Mouse (Mus musculus): ENCODE measurements around the gene Spata20. TPM values are rescaled to one million over a fixed set of nuclear protein-coding genes. Genes with fewer than 3 reads are reported as not detected.
A peak's percentile ranks its signal among the peaks of the same experiment; 100 is the strongest.

Gene Spata20
- polyA plus RNA-seq (2014; fragmentation: Nextera tagmentation; extraction: Ambion mirVana): 0.43 and 0.67 TPM in 2 replicates

GRCm38 (mm10) chr11:94486001-94486400 is at the start of gene Spata20:
Spata20 (minus strand) TSS chr11:94486179.
- Histone ChIP-seq H3K4me2 (ENCODE audit: low read length) (peak within 1 kb of the TSS; percentile 33; the same call in 1 of the 2 replicates), H3K4me3 (ENCODE audit: low read depth, low read length) (no peak within 1 kb of the TSS), H3K9me3 (replicated peaks; ENCODE audit: control insufficient read depth, low read length) (no peaks in the 10 kb centered on the region), H3K36me3 (ENCODE audit: control insufficient read depth, insufficient read depth, low read length) (no peaks in the 10 kb centered on the region), H3K27me3 (replicated peaks; ENCODE audit: control insufficient read depth, insufficient read depth, low read length) (no peaks in the 10 kb centered on the region), H3K9ac (ENCODE audit: low read length) (no peak within 1 kb of the TSS), H3K4me1 (ENCODE audit: control insufficient read depth, insufficient read depth, low read length) (peaks cover 2% of the 10 kb centered on the region; the same call in 1 of the 2 replicates), H3K27ac (ENCODE audit: low read depth, low read length) (no peak within 1 kb of the TSS)
- DNase-seq (ENCODE audit: low spot score) (peak; percentile 83), ATAC-seq (peak; percentile 75)
- 1% methylated on average over 24 of the region's 24 CpGs for WGBS

DNA sequence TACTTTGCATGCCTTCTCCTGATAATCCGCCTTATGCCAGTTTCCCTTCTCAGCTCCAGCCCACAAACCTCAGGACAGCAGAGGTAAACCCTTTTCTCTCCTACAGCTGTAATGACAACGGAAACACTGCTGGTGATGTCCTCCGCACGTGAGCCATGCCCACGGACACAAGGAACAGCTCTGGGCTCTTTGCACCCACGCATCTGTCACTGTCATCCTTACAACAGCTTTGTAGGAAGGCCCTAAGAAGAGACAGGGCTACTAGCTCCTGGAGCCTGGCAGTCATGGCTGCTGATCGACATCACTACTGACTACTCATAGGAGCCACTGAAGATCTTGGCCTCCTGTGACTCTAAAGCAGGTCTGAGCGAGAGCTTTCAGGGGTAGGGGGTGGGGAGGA is 47.2 kb upstream of the Spata20 start:
- WGBS: 86% methylated on average over 8 of the region's 8 CpGs
- Histone ChIP-seq H3K4me1 (ENCODE audit: control insufficient read depth, insufficient read depth, low read length) (no peaks in the 10 kb centered on the region), H3K4me2 (ENCODE audit: low read length) (no peak overlapping the region), H3K36me3 (ENCODE audit: control insufficient read depth, insufficient read depth, low read length) (no peaks in the 10 kb centered on the region), H3K9ac (ENCODE audit: low read length) (no peak overlapping the region), H3K9me3 (replicated peaks; ENCODE audit: control insufficient read depth, low read length) (no peaks in the 10 kb centered on the region), H3K27me3 (replicated peaks; ENCODE audit: control insufficient read depth, insufficient read depth, low read length) (no peaks in the 10 kb centered on the region), H3K4me3 (ENCODE audit: low read depth, low read length) (no peak overlapping the region), H3K27ac (ENCODE audit: low read depth, low read length) (no peak overlapping the region)
- ATAC-seq: no peak
- no peak for DNase-seq (ENCODE audit: low spot score)

DNA sequence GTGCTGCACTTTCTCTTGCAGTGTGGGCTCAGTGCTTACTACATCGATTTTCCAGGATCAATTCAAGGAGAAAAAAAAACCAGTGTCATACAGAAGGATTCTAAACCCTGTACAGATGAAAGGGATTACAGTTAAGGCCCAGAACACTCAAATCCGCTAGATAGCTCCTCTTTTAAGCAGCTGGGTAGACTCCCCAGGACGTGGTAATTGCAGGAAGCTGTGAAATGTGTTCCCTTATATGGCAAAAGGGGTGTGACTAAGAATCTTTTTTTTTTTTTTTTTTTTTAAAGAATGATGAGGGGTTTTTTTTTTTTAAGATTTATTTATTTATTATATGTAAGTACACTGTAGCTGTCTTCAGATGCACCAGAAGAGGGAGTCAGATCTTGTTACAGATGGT is 42.9 kb upstream of the Spata20 start:
- Histone ChIP-seq H3K36me3 (ENCODE audit: control insufficient read depth, insufficient read depth, low read length) (no peaks in the 10 kb centered on the region), H3K27ac (ENCODE audit: low read depth, low read length) (no peak overlapping the region), H3K4me2 (ENCODE audit: low read length) (no peak overlapping the region), H3K4me3 (ENCODE audit: low read depth, low read length) (no peak overlapping the region), H3K4me1 (ENCODE audit: control insufficient read depth, insufficient read depth, low read length) (no peaks in the 10 kb centered on the region), H3K9me3 (replicated peaks; ENCODE audit: control insufficient read depth, low read length) (no peaks in the 10 kb centered on the region), H3K9ac (ENCODE audit: low read length) (no peak overlapping the region), H3K27me3 (replicated peaks; ENCODE audit: control insufficient read depth, insufficient read depth, low read length) (no peaks in the 10 kb centered on the region)
- ATAC-seq (no peak), DNase-seq (ENCODE audit: low spot score) (peak; percentile 26)
- WGBS: 38% methylated on average over 3 of the region's 3 CpGs

DNA sequence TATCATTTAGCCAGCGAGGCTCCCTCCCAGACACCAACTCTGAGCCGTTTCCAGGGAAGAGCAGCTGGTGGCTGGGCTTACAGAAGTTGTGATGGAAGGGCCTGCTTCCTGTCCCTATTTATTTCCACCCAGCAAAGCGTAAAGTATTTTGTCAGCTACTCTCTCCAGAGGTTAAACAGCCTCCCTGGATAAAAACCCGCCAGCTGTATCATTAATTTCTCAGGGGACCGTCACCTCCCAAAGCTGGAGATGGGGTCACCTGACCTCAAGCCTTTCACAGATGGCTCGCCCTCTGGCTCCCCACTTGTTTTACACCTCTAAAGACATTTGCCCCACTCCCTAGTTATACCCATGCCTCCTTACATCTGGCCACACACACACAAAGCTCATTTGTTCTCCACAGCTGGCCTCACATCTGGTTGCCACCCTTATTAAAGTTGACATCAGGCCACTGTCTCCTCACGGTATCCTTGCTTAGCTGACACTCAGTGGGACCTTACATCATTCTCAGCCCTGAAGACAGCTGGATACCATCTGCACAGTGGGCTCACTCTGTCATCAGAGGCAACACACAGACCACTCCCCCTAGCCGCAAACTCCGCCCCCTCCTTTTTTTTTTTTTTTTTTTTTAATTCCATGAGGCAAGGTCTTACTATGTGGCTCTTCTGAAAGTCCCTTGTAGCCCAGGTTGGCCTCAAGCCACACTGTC is 40.3 kb upstream of the Spata20 start:
- Histone ChIP-seq H3K4me3 (ENCODE audit: low read depth, low read length) (no peak overlapping the region), H3K9me3 (replicated peaks; ENCODE audit: control insufficient read depth, low read length) (no peaks in the 10 kb centered on the region), H3K4me2 (ENCODE audit: low read length) (no peak overlapping the region), H3K4me1 (ENCODE audit: control insufficient read depth, insufficient read depth, low read length) (no peaks in the 10 kb centered on the region; the same call in 1 of the 2 replicates), H3K36me3 (ENCODE audit: control insufficient read depth, insufficient read depth, low read length) (no peaks in the 10 kb centered on the region), H3K9ac (ENCODE audit: low read length) (no peak overlapping the region), H3K27ac (ENCODE audit: low read depth, low read length) (no peak overlapping the region), H3K27me3 (replicated peaks; ENCODE audit: control insufficient read depth, insufficient read depth, low read length) (no peaks in the 10 kb centered on the region)
- WGBS: 59% methylated on average over 9 of the region's 9 CpGs
- ATAC-seq: no peak
- no peak for DNase-seq (ENCODE audit: low spot score)

- H3K4me1 ChIP-seq (ENCODE audit: control insufficient read depth, insufficient read depth, low read length): no peaks in the 10 kb centered on the region; the same call in 1 of the 2 replicates
- ATAC-seq (peak; percentile 83), DNase-seq (ENCODE audit: low spot score) (peak; percentile 65)
- peak within 1 kb of the TSS; percentile 43 for H3K4me3 ChIP-seq (ENCODE audit: low read depth, low read length)
- H3K9me3 ChIP-seq (replicated peaks; ENCODE audit: control insufficient read depth, low read length): no peaks in the 10 kb centered on the region
- peak within 1 kb of the TSS; percentile 61 for H3K9ac ChIP-seq (ENCODE audit: low read length)
- no peak within 1 kb of the TSS for H3K27ac ChIP-seq (ENCODE audit: low read depth, low read length)
- peak within 1 kb of the TSS; percentile 90 for H3K4me2 ChIP-seq (ENCODE audit: low read length)
- no peaks in the 10 kb centered on the region for H3K27me3 ChIP-seq (replicated peaks; ENCODE audit: control insufficient read depth, insufficient read depth, low read length)
- H3K36me3 ChIP-seq (ENCODE audit: control insufficient read depth, insufficient read depth, low read length): no peaks in the 10 kb centered on the region
- WGBS: 1% methylated on average over 42 of the region's 42 CpGs
These were observed 35.4 kb upstream of the Spata20 start, which contains the start of gene Mycbpap for GRCm38 (mm10) chr11:94521219-94521843. Mycbpap (minus strand) TSS chr11:94521742.

DNA sequence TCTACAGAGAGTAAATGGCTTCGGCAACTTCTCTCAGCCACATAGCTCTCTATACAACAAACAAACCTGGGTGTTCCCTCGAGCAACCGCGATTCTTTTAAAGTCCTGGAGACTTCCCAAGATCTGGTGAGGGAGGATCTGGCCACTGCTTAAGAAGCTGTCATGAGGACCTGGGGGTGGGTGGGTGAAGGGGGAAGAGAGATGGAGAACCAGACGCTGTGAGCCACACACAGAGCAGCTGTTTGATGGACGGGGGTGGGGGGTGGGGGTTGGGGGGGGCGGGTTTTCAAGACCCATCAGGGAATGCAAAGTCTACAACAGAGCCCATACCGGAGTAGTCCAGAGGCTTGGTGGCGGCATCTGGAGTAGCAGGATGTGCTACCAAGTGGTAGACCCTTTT is 27.5 kb upstream of the Spata20 start:
- Histone ChIP-seq H3K4me2 (ENCODE audit: low read length) (no peak overlapping the region), H3K4me1 (ENCODE audit: control insufficient read depth, insufficient read depth, low read length) (no peaks in the 10 kb centered on the region), H3K36me3 (ENCODE audit: control insufficient read depth, insufficient read depth, low read length) (no peaks in the 10 kb centered on the region), H3K27me3 (replicated peaks; ENCODE audit: control insufficient read depth, insufficient read depth, low read length) (no peaks in the 10 kb centered on the region), H3K27ac (ENCODE audit: low read depth, low read length) (no peak overlapping the region), H3K9me3 (replicated peaks; ENCODE audit: control insufficient read depth, low read length) (no peaks in the 10 kb centered on the region), H3K4me3 (ENCODE audit: low read depth, low read length) (no peak overlapping the region), H3K9ac (ENCODE audit: low read length) (no peak overlapping the region)
- no peak for DNase-seq (ENCODE audit: low spot score)
- no peak for ATAC-seq
- 63% methylated on average over 9 of the region's 9 CpGs for WGBS

DNA sequence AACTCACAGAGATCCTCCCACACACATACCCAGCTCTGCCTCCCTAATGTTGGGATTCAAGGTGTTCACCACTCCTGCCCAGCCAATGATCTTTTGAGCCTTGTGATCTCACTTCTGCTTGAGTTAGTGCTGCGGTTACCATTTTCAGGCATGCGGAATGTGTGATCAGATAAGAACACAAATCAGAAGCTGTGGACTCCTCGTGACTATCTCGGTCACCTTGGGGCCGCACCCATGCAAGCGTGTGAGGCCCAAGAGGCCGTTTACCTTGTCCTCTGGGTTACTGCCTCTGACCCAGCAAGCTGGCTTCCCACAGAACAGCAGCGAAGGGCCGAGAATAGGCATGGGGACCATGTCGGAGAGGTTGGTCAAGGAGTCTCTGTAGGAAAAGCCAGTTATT is 23.0 kb upstream of the Spata20 start:
- no peaks in the 10 kb centered on the region for H3K9me3 ChIP-seq (replicated peaks; ENCODE audit: control insufficient read depth, low read length)
- ATAC-seq (no peak), DNase-seq (ENCODE audit: low spot score) (no peak)
- no peak overlapping the region for H3K9ac ChIP-seq (ENCODE audit: low read length)
- no peak overlapping the region for H3K4me3 ChIP-seq (ENCODE audit: low read depth, low read length)
- no peak overlapping the region for H3K4me2 ChIP-seq (ENCODE audit: low read length)
- no peaks in the 10 kb centered on the region for H3K36me3 ChIP-seq (ENCODE audit: control insufficient read depth, insufficient read depth, low read length)
- H3K4me1 ChIP-seq (ENCODE audit: control insufficient read depth, insufficient read depth, low read length): no peaks in the 10 kb centered on the region
- H3K27ac ChIP-seq (ENCODE audit: low read depth, low read length): no peak overlapping the region
- 94% methylated on average over 10 of the region's 10 CpGs for WGBS
- H3K27me3 ChIP-seq (replicated peaks; ENCODE audit: control insufficient read depth, insufficient read depth, low read length): no peaks in the 10 kb centered on the region

- WGBS: 89% methylated on average over 8 of the region's 8 CpGs
These were observed 15.5 kb upstream of the Spata20 start for GRCm38 (mm10) chr11:94501482-94501881.

GRCm38 (mm10) chr11:94500362-94500761 is 14.4 kb upstream of the Spata20 start:
- no peak overlapping the region for H3K4me2 ChIP-seq (ENCODE audit: low read length)

More at GRCm38 (mm10) chr11:94501482-94501881, 15.5 kb upstream of the Spata20 start:
- no peak overlapping the region for H3K4me2 ChIP-seq (ENCODE audit: low read length)
- no peak for ATAC-seq
- H3K27me3 ChIP-seq (replicated peaks; ENCODE audit: control insufficient read depth, insufficient read depth, low read length): 0 out of 2 replicates have a peak, but pooled peaks cover 5% of the 10 kb centered on the region
- no peaks in the 10 kb centered on the region for H3K36me3 ChIP-seq (ENCODE audit: control insufficient read depth, insufficient read depth, low read length)
- no peak overlapping the region for H3K27ac ChIP-seq (ENCODE audit: low read depth, low read length)
- no peak for DNase-seq (ENCODE audit: low spot score)
- H3K9me3 ChIP-seq (replicated peaks; ENCODE audit: control insufficient read depth, low read length): no peaks in the 10 kb centered on the region
- H3K4me3 ChIP-seq (ENCODE audit: low read depth, low read length): no peak overlapping the region
- peaks cover 19% of the 10 kb centered on the region for H3K4me1 ChIP-seq (ENCODE audit: control insufficient read depth, insufficient read depth, low read length)
- H3K9ac ChIP-seq (ENCODE audit: low read length): no peak overlapping the region

More at GRCm38 (mm10) chr11:94500362-94500761, 14.4 kb upstream of the Spata20 start:
- H3K4me1 ChIP-seq (ENCODE audit: control insufficient read depth, insufficient read depth, low read length): peaks cover 19% of the 10 kb centered on the region
- no peak overlapping the region for H3K9ac ChIP-seq (ENCODE audit: low read length)
- 30% methylated on average over 8 of the region's 8 CpGs for WGBS
- no peak overlapping the region for H3K4me3 ChIP-seq (ENCODE audit: low read depth, low read length)
- no peak overlapping the region for H3K27ac ChIP-seq (ENCODE audit: low read depth, low read length)
- H3K36me3 ChIP-seq (ENCODE audit: control insufficient read depth, insufficient read depth, low read length): no peaks in the 10 kb centered on the region
- no peaks in the 10 kb centered on the region for H3K9me3 ChIP-seq (replicated peaks; ENCODE audit: control insufficient read depth, low read length)
- 0 out of 2 replicates have a peak, but pooled peaks cover 5% of the 10 kb centered on the region for H3K27me3 ChIP-seq (replicated peaks; ENCODE audit: control insufficient read depth, insufficient read depth, low read length)
- DNase-seq (ENCODE audit: low spot score): no peak
- ATAC-seq: no peak

Data from forebrain, embryonic 14.5 days (tissue).